Mouse (Mus musculus) stomach, embryonic 16.5 days (tissue): ENCODE data around the gene Carmil2. TPM values are rescaled to one million over a fixed set of nuclear protein-coding genes. Genes with fewer than 3 reads are reported as not detected.

Experiments used
- ATAC-seq: fragments of 200-750 bp; cut with Nextera tagmentation; 2 replicates; pipeline ENCODE4 v1.8.0; 2017; ENCODE audit warnings: moderate number of reproducible peaks, moderate TSS enrichment; ENCODE audit not compliant: insufficient read depth, low FRiP score
- H3K27ac ChIP-seq: fragments of 300-500 bp; sonication (generic); 2 replicates; pipeline ENCODE4 v1.5.1; 2014; ENCODE audit warnings: low read length
- H3K27me3 ChIP-seq: fragments of 300-500 bp; sonication (generic); 2 replicates; pipeline ENCODE4 v1.6.1; 2014; ENCODE audit warnings: low read length, control low read depth, mixed read lengths; ENCODE audit not compliant: control insufficient read depth, insufficient read depth
- H3K36me3 ChIP-seq: fragments of 300-500 bp; sonication (generic); 2 replicates; pipeline ENCODE4 v1.6.1; 2014; ENCODE audit warnings: low read length; ENCODE audit not compliant: control insufficient read depth, insufficient read depth
- H3K4me1 ChIP-seq: fragments of 300-500 bp; sonication (generic); 2 replicates; pipeline ENCODE4 v1.6.1; 2014; ENCODE audit warnings: low read length, control low read depth, mixed read lengths; ENCODE audit not compliant: control insufficient read depth, insufficient read depth
- H3K4me2 ChIP-seq: fragments of 300-500 bp; sonication (generic); 2 replicates; pipeline ENCODE4 v1.6.1; 2014; ENCODE audit warnings: low read depth, low read length, mixed read lengths
- H3K4me3 ChIP-seq: fragments of 300-500 bp; sonication (generic); replicated peaks from 2 replicates; pipeline ENCODE4 v1.5.1; 2014; ENCODE audit warnings: mild to moderate bottlenecking, low read length
- H3K9ac ChIP-seq: fragments of 300-500 bp; sonication (generic); 2 replicates; pipeline ENCODE4 v1.6.1; 2014; ENCODE audit warnings: low read length
- H3K9me3 ChIP-seq: fragments of 300-500 bp; sonication (generic); replicated peaks from 2 replicates; pipeline ENCODE4 v1.6.1; 2016; ENCODE audit warnings: low read length, control low read depth; ENCODE audit not compliant: control insufficient read depth
- WGBS: fragments of 180-500 bp; shearing (Covaris S2); extraction: QIAGEN DNeasy Blood & Tissue Kit; methylation state at CpG from one replicate; pipeline ENCODE4 v1.1.7; 2014; 5-methylcytosine and 5-hydroxymethylcytosine counted together
- polyA plus RNA-seq: library from polyadenylated mRNA; unstranded; fragments of >200 nt; fragmentation: Nextera tagmentation; extraction: Ambion mirVana; gene quantifications from 2 replicates; pipeline ENCODE4 v1.2.1, GENCODE M21; 2015

The Carmil2 gene
- polyA plus RNA-seq, 1 experiment from 2014 or later = 0.74 TPM

DNA sequence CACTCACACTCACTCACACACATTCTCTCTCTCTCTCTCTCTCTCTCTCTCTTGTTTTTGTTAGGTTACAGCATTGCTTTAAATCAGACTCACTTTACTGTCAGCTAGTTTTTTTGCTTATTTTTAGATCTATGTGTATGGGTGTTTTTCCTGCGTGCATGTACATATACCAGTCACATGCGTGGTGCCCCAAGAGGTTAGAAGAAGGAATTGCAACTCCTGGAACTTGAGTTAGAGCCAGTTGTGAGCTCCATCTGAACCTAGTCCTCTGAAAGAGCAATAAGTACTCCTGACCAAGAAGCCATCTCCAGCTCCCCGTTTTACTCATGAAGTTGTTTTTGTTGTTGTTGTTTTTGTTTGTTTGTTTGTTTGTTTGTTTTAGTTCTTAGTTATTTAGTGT is 24.9 kb upstream of the Carmil2 start:
- no peaks in the 10 kb centered on the region for H3K9me3 ChIP-seq
- H3K27me3 ChIP-seq = no peaks in the 10 kb centered on the region
- no peak for ATAC-seq
- 74% methylated on average over 3 of the region's 3 CpGs for WGBS
- H3K4me2 ChIP-seq = no peak overlapping the region
- no peak overlapping the region for H3K27ac ChIP-seq
- no peaks in the 10 kb centered on the region for H3K4me1 ChIP-seq
- H3K36me3 ChIP-seq = peaks cover 13% of the 10 kb centered on the region; the same call in 1 of the 2 replicates
- no peak overlapping the region for H3K4me3 ChIP-seq
- H3K9ac ChIP-seq = no peak overlapping the region

GRCm38 (mm10) chr8:105677891-105678290 is 8.2 kb upstream of the Carmil2 start:
- Histone ChIP-seq H3K36me3 (peaks cover 40% of the 10 kb centered on the region), H3K4me2 (no peak overlapping the region), H3K27ac (no peak overlapping the region), H3K9me3 (no peaks in the 10 kb centered on the region), H3K4me3 (no peak overlapping the region), H3K4me1 (no peaks in the 10 kb centered on the region), H3K27me3 (no peaks in the 10 kb centered on the region), H3K9ac (no peak overlapping the region)
- WGBS = 85% methylated on average over 1 of the region's 1 CpGs
- ATAC-seq = no peak

DNA sequence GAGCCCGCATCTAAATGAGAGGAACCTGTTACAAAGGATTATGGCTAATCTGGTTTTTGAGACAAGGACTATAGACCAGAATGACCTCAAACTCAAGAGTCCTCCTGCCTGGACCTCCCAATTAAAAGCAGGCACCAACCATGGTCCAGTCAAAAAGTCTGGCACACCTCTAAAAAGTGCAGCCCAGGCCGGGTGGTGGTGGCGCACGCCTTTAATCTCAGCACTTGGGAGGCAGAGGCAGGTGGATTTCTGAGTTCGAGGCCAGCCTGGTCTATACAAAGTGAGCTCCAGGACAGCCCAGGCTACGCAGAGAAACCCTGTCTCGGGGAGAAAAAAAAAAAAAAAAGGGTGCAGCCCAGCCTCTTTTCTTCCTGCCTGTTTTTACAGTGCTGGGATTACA is 749 bp upstream of the Carmil2 start:
- Histone ChIP-seq H3K4me3 (no peak overlapping the region), H3K4me1 (no peaks in the 10 kb centered on the region), H3K27ac (no peak overlapping the region), H3K36me3 (peaks cover 12% of the 10 kb centered on the region), H3K9ac (no peak overlapping the region), H3K4me2 (no peak overlapping the region; the same call in 1 of the 2 replicates), H3K27me3 (no peaks in the 10 kb centered on the region), H3K9me3 (no peaks in the 10 kb centered on the region)
- 72% methylated on average over 7 of the region's 7 CpGs for WGBS
- no peak for ATAC-seq

DNA sequence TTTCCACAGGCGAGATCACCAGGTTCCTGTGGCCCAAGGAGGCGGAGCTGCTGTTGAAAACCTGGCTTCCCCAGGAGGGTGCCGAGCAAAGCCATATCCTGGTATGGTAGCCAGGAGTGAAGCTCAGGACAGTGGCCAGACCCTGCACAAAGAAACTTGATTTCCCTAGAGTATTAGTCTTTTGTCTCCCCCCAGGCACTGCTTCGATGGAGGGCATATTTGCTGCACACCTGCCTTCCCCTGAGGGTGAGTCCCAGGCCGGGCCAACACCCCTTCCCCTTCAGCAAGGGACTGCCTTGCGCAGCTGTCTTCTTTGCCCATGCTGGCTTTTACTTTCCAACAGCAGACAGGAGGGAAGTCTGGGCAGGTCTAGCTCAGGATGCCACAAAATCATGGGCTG is 477 bp downstream of the Carmil2 start:
- no peak for ATAC-seq

DNA sequence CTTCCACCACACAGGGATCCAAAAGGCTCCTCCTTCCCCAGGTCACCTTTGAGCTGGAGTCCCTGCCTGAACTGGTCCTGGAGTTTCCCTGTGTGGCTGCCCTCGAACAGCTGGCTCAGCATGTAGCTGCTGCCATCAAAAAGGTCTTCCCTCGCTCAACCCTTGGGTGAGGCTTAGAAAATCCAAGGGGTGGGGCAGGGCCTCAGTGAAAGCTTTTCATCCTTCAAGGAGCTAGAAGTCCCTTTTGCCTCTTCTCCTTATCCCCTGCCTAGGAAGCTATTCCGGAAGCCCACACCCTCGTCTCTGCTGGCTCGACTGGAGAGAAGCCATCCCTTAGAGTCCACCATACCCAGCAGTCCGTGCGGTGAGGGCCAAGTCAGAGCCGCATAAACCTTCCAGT is 1.4 kb downstream of the Carmil2 start:
- H3K9ac ChIP-seq = no peak overlapping the region
- no peaks in the 10 kb centered on the region for H3K27me3 ChIP-seq
- no peaks in the 10 kb centered on the region for H3K9me3 ChIP-seq
- no peak for ATAC-seq
- H3K4me2 ChIP-seq = no peak overlapping the region
- peaks cover 3% of the 10 kb centered on the region; the same call in 1 of the 2 replicates for H3K36me3 ChIP-seq
- WGBS = 67% methylated on average over 8 of the region's 8 CpGs
- H3K4me3 ChIP-seq = no peak overlapping the region
- H3K27ac ChIP-seq = no peak overlapping the region
- no peaks in the 10 kb centered on the region for H3K4me1 ChIP-seq

More for the DNA sequence above, 477 bp downstream of the Carmil2 start:
- 61% methylated on average over 6 of the region's 6 CpGs for WGBS
- Histone ChIP-seq H3K27me3 (no peaks in the 10 kb centered on the region), H3K9ac (no peak overlapping the region), H3K9me3 (no peaks in the 10 kb centered on the region), H3K36me3 (peaks cover 8% of the 10 kb centered on the region; the same call in 1 of the 2 replicates), H3K27ac (no peak overlapping the region), H3K4me3 (no peak overlapping the region), H3K4me1 (no peaks in the 10 kb centered on the region), H3K4me2 (no peak overlapping the region)

- WGBS = 50% methylated on average over 14 of the region's 14 CpGs
Measured at GRCm38 (mm10) chr8:105688242-105688752, 2.2 kb downstream of the Carmil2 start.

GRCm38 (mm10) chr8:105689256-105689982 is 3.3 kb downstream of the Carmil2 start:
- Histone ChIP-seq H3K4me1 (peaks cover 5% of the 10 kb centered on the region), H3K27me3 (no peaks in the 10 kb centered on the region; the same call in 1 of the 2 replicates), H3K4me3 (no peak overlapping the region), H3K27ac (no peak overlapping the region), H3K9me3 (no peaks in the 10 kb centered on the region), H3K36me3 (no peaks in the 10 kb centered on the region), H3K4me2 (no peak overlapping the region), H3K9ac (no peak overlapping the region)
- no peak for ATAC-seq
- 60% methylated on average over 35 of the region's 35 CpGs for WGBS

More at GRCm38 (mm10) chr8:105688242-105688752, 2.2 kb downstream of the Carmil2 start:
- Histone ChIP-seq H3K9me3 (no peaks in the 10 kb centered on the region), H3K4me3 (no peak overlapping the region), H3K4me2 (no peak overlapping the region), H3K4me1 (no peaks in the 10 kb centered on the region), H3K9ac (no peak overlapping the region), H3K27me3 (no peaks in the 10 kb centered on the region), H3K27ac (no peak overlapping the region), H3K36me3 (no peaks in the 10 kb centered on the region)
- no peak for ATAC-seq

DNA sequence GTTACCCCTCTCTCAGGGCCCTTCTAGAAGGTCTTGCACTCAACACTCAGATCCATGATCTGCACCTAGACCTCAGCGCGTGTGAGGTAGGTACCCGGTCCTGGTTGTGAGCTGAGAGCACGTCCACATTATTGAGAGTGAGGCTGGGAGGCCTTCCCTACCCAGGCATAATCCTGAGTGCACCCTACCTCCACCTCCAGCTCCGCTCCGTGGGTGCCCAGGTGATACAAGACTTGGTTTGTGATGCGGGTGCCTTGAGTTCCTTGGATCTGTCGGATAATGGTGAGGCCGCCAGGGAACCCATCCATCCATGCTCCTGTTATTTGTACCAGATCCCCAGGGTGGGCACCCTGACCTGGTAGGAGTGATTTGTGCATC is 3.9 kb downstream of the Carmil2 start:
- ATAC-seq = no peak
- H3K9me3 ChIP-seq = no peaks in the 10 kb centered on the region
- H3K27ac ChIP-seq = no peak overlapping the region
- 89% methylated on average over 9 of the region's 9 CpGs for WGBS
- no peak overlapping the region for H3K4me3 ChIP-seq
- no peaks in the 10 kb centered on the region for H3K36me3 ChIP-seq
- no peak overlapping the region for H3K9ac ChIP-seq
- peaks cover 6% of the 10 kb centered on the region for H3K4me1 ChIP-seq
- no peak overlapping the region for H3K4me2 ChIP-seq
- H3K27me3 ChIP-seq = no peaks in the 10 kb centered on the region; the same call in 1 of the 2 replicates

- Histone ChIP-seq H3K4me2 (no peak overlapping the region), H3K27ac (no peak overlapping the region), H3K36me3 (no peaks in the 10 kb centered on the region), H3K9ac (no peak overlapping the region), H3K27me3 (no peaks in the 10 kb centered on the region; the same call in 1 of the 2 replicates), H3K4me1 (peaks cover 6% of the 10 kb centered on the region), H3K9me3 (no peaks in the 10 kb centered on the region), H3K4me3 (no peak overlapping the region)
- 77% methylated on average over 14 of the region's 14 CpGs for WGBS
- no peak for ATAC-seq
Measured at GRCm38 (mm10) chr8:105690978-105691377, 4.9 kb downstream of the Carmil2 start.
